9 mouse cellular contexts compared by ENCODE assay signal in the genomic region with DNA sequence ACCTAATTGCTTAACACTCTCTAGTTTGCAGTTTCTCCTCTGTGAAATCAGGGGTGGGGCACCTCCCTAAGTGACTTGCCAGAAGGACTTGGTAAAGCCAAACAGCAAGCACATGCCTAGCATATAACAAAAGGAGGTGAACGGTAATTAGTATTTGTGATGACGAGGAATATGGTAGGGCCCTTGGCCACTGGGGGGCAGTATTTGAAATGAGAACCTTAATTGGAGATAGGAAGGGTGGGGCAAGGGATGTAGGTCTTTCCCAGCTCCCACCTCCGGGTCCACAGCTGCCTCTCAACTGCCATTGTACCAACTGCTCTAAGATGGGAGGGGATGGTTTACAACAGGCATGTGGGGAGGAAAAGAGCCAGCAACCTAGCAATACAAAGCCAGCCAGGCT. TPM values are rescaled to one million over a fixed set of nuclear protein-coding genes. Genes with fewer than 3 reads are reported as not detected.
DNase-seq lines count a peak whose midpoint lies in the region; ATAC-seq and TF ChIP-seq lines count a peak whose summit lies in the region.
"Had no signal": no experiment of that assay in that cellular context is flagged by ENCODE, and none has a peak within 500 bp of the region (broad histone marks: within the 10 kb centered on the region; RNA-seq: fewer than 3 reads in every experiment).

No protein-coding gene starts in this region.

- 17% methylated on average over 3 of the region's 3 CpGs for WGBS in neural tube, embryonic 15.5 days
- 32% methylated on average over 3 of the region's 3 CpGs for WGBS in heart, postnatal 0 days
- WGBS in midbrain, postnatal 0 days, result 28% methylated on average over 3 of the region's 3 CpGs

- H3K4me2 ChIP-seq in neural tube, embryonic 15.5 days, result no peak overlapping the region
- H3K4me2 ChIP-seq in heart, postnatal 0 days (ENCODE audit: low read depth, low read length), result no peak overlapping the region
- H3K4me2 ChIP-seq in midbrain, postnatal 0 days (ENCODE audit: low read depth, low read length, poor library complexity, severe bottlenecking), result no peak overlapping the region

- TF ChIP-seq CTCF in heart, postnatal 0 days (IDR thresholded peaks at IDR 0.05; ENCODE audit: low read depth), result peak; percentile 49
- peak; percentile 57 for TF ChIP-seq CTCF in midbrain, postnatal 0 days (IDR thresholded peaks at IDR 0.05)

- DNase-seq in neural tube, embryonic 10.5 days (ENCODE audit: extremely low spot score, low spot score), result peak; percentile 35
- DNase-seq in WW6 (ENCODE audit: low read depth, low spot score), result peak; percentile 61
- DNase-seq in cerebellum, postnatal 36 days, result peak; percentile 45 to 54
- peak; percentile 63 for DNase-seq in heart, postnatal 0 days (ENCODE audit: low spot score)
- peak; percentile 19 to 61 for DNase-seq in layer of hippocampus, postnatal 25 days (ENCODE audit: extremely low spot score in 1 of 2, low spot score in 1 of 2)
- DNase-seq in midbrain, postnatal 0 days (ENCODE audit: low spot score), result peak; percentile 57
- DNase-seq in T-cell, adult 2 months (ENCODE audit: low spot score), result no peak

- H3K36me3 ChIP-seq in neural tube, embryonic 15.5 days, result no peaks in the 10 kb centered on the region
- H3K36me3 ChIP-seq in heart, postnatal 0 days (replicated peaks; ENCODE audit: control insufficient read depth, insufficient read depth, low read length), result no peaks in the 10 kb centered on the region
- H3K36me3 ChIP-seq in midbrain, postnatal 0 days (ENCODE audit: insufficient read depth, low read length), result no peaks in the 10 kb centered on the region

- peak; percentile 34; the same call in 1 of the 2 replicates for TF ChIP-seq EP300 in heart, postnatal 0 days (IDR thresholded peaks at IDR 0.05; ENCODE audit: low read depth)

- no peak overlapping the region for H3K27ac ChIP-seq in neural tube, embryonic 15.5 days (replicated peaks)
- H3K27ac ChIP-seq in heart, postnatal 0 days (ENCODE audit: low read depth), result no peak overlapping the region
- no peak overlapping the region for H3K27ac ChIP-seq in midbrain, postnatal 0 days (ENCODE audit: low read depth, low read length)

- H3K27me3 ChIP-seq in neural tube, embryonic 15.5 days (replicated peaks), result peaks cover 3% of the 10 kb centered on the region; the same call in 1 of the 2 replicates
- H3K27me3 ChIP-seq in heart, postnatal 0 days (ENCODE audit: control insufficient read depth, insufficient read depth, low read length), result no peaks in the 10 kb centered on the region
- no peaks in the 10 kb centered on the region for H3K27me3 ChIP-seq in midbrain, postnatal 0 days (ENCODE audit: insufficient read depth, low read length)

- H3K9ac ChIP-seq in neural tube, embryonic 15.5 days (replicated peaks), result no peak overlapping the region
- H3K9ac ChIP-seq in heart, postnatal 0 days (replicated peaks; ENCODE audit: low read depth, low read length), result no peak overlapping the region
- H3K9ac ChIP-seq in midbrain, postnatal 0 days (replicated peaks; ENCODE audit: low read length, poor library complexity, severe bottlenecking), result no peak overlapping the region

- no peak for ATAC-seq in neural tube, embryonic 15.5 days (ENCODE audit: low FRiP score)
- ATAC-seq in heart, postnatal 0 days (ENCODE audit: insufficient read depth, low read depth), result no peak
- ATAC-seq in midbrain, postnatal 0 days (ENCODE audit: low FRiP score), result no peak

- H3K4me1 ChIP-seq in neural tube, embryonic 15.5 days, result peaks cover 4% of the 10 kb centered on the region; the same call in 1 of the 2 replicates
- no peaks in the 10 kb centered on the region for H3K4me1 ChIP-seq in heart, postnatal 0 days (ENCODE audit: control insufficient read depth, insufficient read depth)
- H3K4me1 ChIP-seq in midbrain, postnatal 0 days (ENCODE audit: insufficient read depth, low read length), result no peaks in the 10 kb centered on the region

- H3K4me3 ChIP-seq in neural tube, embryonic 15.5 days (replicated peaks), result no peak overlapping the region
- H3K4me3 ChIP-seq in heart, postnatal 0 days (ENCODE audit: low read depth, low read length), result no peak overlapping the region
- H3K4me3 ChIP-seq in midbrain, postnatal 0 days (ENCODE audit: low read depth, low read length), result no peak overlapping the region
- H3K4me3 ChIP-seq: erythroblast, embryonic 14.5 days had no signal

- no peaks in the 10 kb centered on the region for H3K9me3 ChIP-seq in neural tube, embryonic 15.5 days (replicated peaks)
- no peaks in the 10 kb centered on the region for H3K9me3 ChIP-seq in heart, postnatal 0 days (replicated peaks; ENCODE audit: control insufficient read depth, low read length)
- no peaks in the 10 kb centered on the region for H3K9me3 ChIP-seq in midbrain, postnatal 0 days (ENCODE audit: low read length)

RNA-seq across cellular contexts. Expression of a gene that starts 2.5 kb away (rescaled TPM):
- polyA plus RNA-seq in neural tube, embryonic 15.5 days (2015; fragmentation: Nextera tagmentation; extraction: Ambion mirVana), result 16.0 and 17.2 TPM in 2 replicates
- total RNA-seq in heart, postnatal 0 days (2014; rRNA removed; ENCODE audit: low replicate concordance), result 18.7 and 24.5 TPM in 2 replicates
- 10.5 and 15.0 TPM in 2 replicates for polyA plus RNA-seq in heart, postnatal 0 days (2015; fragmentation: Nextera tagmentation; extraction: Ambion mirVana)
- total RNA-seq in layer of hippocampus, postnatal 25 days (2021), result 1 to 10 TPM; 1.4 to 1.9 TPM
- total RNA-seq in midbrain, postnatal 0 days (2014; rRNA removed), result 0.76 and 1.4 TPM in 2 replicates
- 0.47 and 0.59 TPM in 2 replicates for polyA plus RNA-seq in midbrain, postnatal 0 days (2015; fragmentation: Nextera tagmentation; extraction: Ambion mirVana)

RNA-seq across cellular contexts. Expression of a gene that starts 42.2 kb away (rescaled TPM):
- not detected in 2 replicates for polyA plus RNA-seq in neural tube, embryonic 15.5 days (2015; fragmentation: Nextera tagmentation; extraction: Ambion mirVana)
- total RNA-seq in heart, postnatal 0 days (2014; rRNA removed; ENCODE audit: low replicate concordance), result 0.85 TPM in 1 of 2 replicates, not detected in the other
- 0.21 and 0.36 TPM in 2 replicates for polyA plus RNA-seq in heart, postnatal 0 days (2015; fragmentation: Nextera tagmentation; extraction: Ambion mirVana)
- not detected for total RNA-seq in layer of hippocampus, postnatal 25 days (2021)
- not detected in 2 replicates for total RNA-seq in midbrain, postnatal 0 days (2014; rRNA removed)
- polyA plus RNA-seq in midbrain, postnatal 0 days (2015; fragmentation: Nextera tagmentation; extraction: Ambion mirVana), result not detected in 2 replicates
- polyA plus RNA-seq: erythroblast, embryonic 14.5 days had no signal
